Mouse (Mus musculus): ENCODE measurements around the gene Olfr1375.

- TF ChIP-seq CTCF (IDR thresholded peaks at IDR 0.05; ENCODE audit: borderline replicate concordance, control insufficient read depth, extremely low read depth, insufficient read depth, low read length, poor library complexity) (no peak), POLR2A (IDR thresholded peaks at IDR 0.05; ENCODE audit: control insufficient read depth, extremely low read depth, insufficient read depth, low read length, poor library complexity) (no peak)
These were observed 13.1 kb downstream of the Olfr1375 start for GRCm38 (mm10) chr11:51060981-51061380.
